Mouse (Mus musculus) lung, postnatal 25 days (tissue): Measurements from ENCODE around the gene Gys1.

Experiments
- DNase-seq: peaks from one replicate; pipeline ENCODE4 v3.0.0; 2022; ENCODE audit warnings: low spot score

The Gys1 gene

GRCm38 (mm10) chr7:45414740-45415224 lies 19.9 kb upstream of the Gys1 start:
- no peak for DNase-seq

- DNase-seq, result no peak
Measured at GRCm38 (mm10) chr7:45415636-45416035, 19.0 kb upstream of the Gys1 start.

GRCm38 (mm10) chr7:45417962-45418492 lies 16.6 kb upstream of the Gys1 start:
- DNase-seq, result no peak

- peak; percentile 29 for DNase-seq
Measured at GRCm38 (mm10) chr7:45419859-45420614, 14.6 kb upstream of the Gys1 start.

- no peak for DNase-seq
Measured at GRCm38 (mm10) chr7:45420615-45420919, 14.1 kb upstream of the Gys1 start, which contains the start of gene Lhb. Gene Lhb (plus strand): TSS chr7:45420820.

- no peak for DNase-seq
Measured at GRCm38 (mm10) chr7:45421194-45421593, 13.4 kb upstream of the Gys1 start.

- no peak for DNase-seq
Measured at GRCm38 (mm10) chr7:45426556-45426955, 8.1 kb upstream of the Gys1 start.

GRCm38 (mm10) chr7:45433835-45434202 lies 825 bp upstream of the Gys1 start:
- no peak for DNase-seq

- DNase-seq, result peak; percentile 46
Measured at GRCm38 (mm10) chr7:45435038-45435437, 394 bp downstream of the Gys1 start.

- DNase-seq, result no peak
Measured at GRCm38 (mm10) chr7:45436444-45436843, 1.8 kb downstream of the Gys1 start.

GRCm38 (mm10) chr7:45437046-45437445 lies 2.4 kb downstream of the Gys1 start:
- DNase-seq, result no peak

GRCm38 (mm10) chr7:45437521-45438276 lies 3.1 kb downstream of the Gys1 start, which contains the start of gene Ruvbl2:
Gene Ruvbl2 (minus strand): TSS chr7:45438096.
- peak; percentile 36 for DNase-seq

GRCm38 (mm10) chr7:45443526-45444420 lies 9.1 kb downstream of the Gys1 start:
- no peak for DNase-seq

GRCm38 (mm10) chr7:45446589-45446988 lies 11.9 kb downstream of the Gys1 start:
- no peak for DNase-seq

- DNase-seq, result peak; percentile 31
Measured at GRCm38 (mm10) chr7:45447325-45447990, 12.8 kb downstream of the Gys1 start.

GRCm38 (mm10) chr7:45449974-45450373 lies 15.3 kb downstream of the Gys1 start:
- no peak for DNase-seq

GRCm38 (mm10) chr7:45451344-45451982 lies 16.8 kb downstream of the Gys1 start:
- DNase-seq, result peak; percentile 86

GRCm38 (mm10) chr7:45454971-45455370 lies 20.3 kb downstream of the Gys1 start:
- no peak for DNase-seq

GRCm38 (mm10) chr7:45455932-45456696 lies 21.5 kb downstream of the Gys1 start:
- DNase-seq, result no peak

- DNase-seq, result no peak
Measured at GRCm38 (mm10) chr7:45456721-45457203, 22.1 kb downstream of the Gys1 start.
